Mouse (Mus musculus) pancreas, adult 10 weeks (tissue): ENCODE data around the gene Il1rn. TPM values are rescaled to one million over a fixed set of nuclear protein-coding genes. Genes with fewer than 3 reads are reported as not detected.

Experiments
- polyA plus RNA-seq: library from polyadenylated mRNA; stranded (reverse); fragments of 350-450 nt; fragmentation: Illumina TruSeq; extraction: RNeasy Lipid Tissue Mini Kit (QIAGEN cat#74804); gene quantifications from one replicate; pipeline ENCODE4 v1.2.3, GENCODE M21; 2015; ENCODE audit warnings: low read depth, low replicate concordance; ENCODE audit not compliant: insufficient read depth

Il1rn gene
- polyA plus RNA-seq: not detected

GRCm38 (mm10) chr2:24336545-24336944, at the start of gene Il1rn:
Il1rn (plus strand) TSS chr2:24336853.

GRCm38 (mm10) chr2:24290896-24291295, 45.8 kb upstream of the Il1rn start, which contains the start of gene Il1f10:
Il1f10 (plus strand) TSS chr2:24291196.

GRCm38 (mm10) chr2:24367030-24367894, 30.6 kb downstream of the Il1rn start, which contains the start of gene Psd4:
Psd4 (plus strand) TSS chr2:24367580.

Other genes with a start within 250 kb of the Il1rn start
- gene Tbpl2, start 240.3 kb upstream of the Il1rn start, polyA plus RNA-seq: not detected
- not detected for gene Il1f8, start 183.7 kb upstream of the Il1rn start, polyA plus RNA-seq
- not detected for gene Il1f9, start 150.4 kb upstream of the Il1rn start, polyA plus RNA-seq
- gene Il1f6, start 121.4 kb upstream of the Il1rn start, polyA plus RNA-seq: not detected
- gene Il1f5, start 59.9 kb upstream of the Il1rn start, polyA plus RNA-seq: not detected
- not detected for gene Il1f10, start 45.7 kb upstream of the Il1rn start, polyA plus RNA-seq
- 0.55 TPM for gene Psd4, start 30.7 kb downstream of the Il1rn start, polyA plus RNA-seq
- not detected for gene Pax8, start 138.7 kb downstream of the Il1rn start, polyA plus RNA-seq